Mouse (Mus musculus) hindbrain, embryonic 14.5 days (tissue): ENCODE results near the gene Gan. TPM values are rescaled to one million over a fixed set of nuclear protein-coding genes. Genes with fewer than 3 reads are reported as not detected.

ENCODE experiments used
- ATAC-seq: fragments of 200-750 bp; cut with Nextera tagmentation; 2 replicates; pipeline ENCODE4 v1.8.0; 2017; ENCODE audit warnings: moderate number of reproducible peaks, mild to moderate bottlenecking, moderate TSS enrichment, moderate library complexity; ENCODE audit not compliant: low FRiP score
- DNase-seq: peaks from one replicate; pipeline ENCODE4 v3.0.0-alpha.2; 2015; ENCODE audit warnings: low spot score
- H3K27ac ChIP-seq: fragments of 300-500 bp; sonication (generic); 2 replicates; pipeline ENCODE4 v1.5.1; 2014; ENCODE audit warnings: mild to moderate bottlenecking, moderate library complexity
- H3K27me3 ChIP-seq: fragments of 300-500 bp; sonication (generic); 2 replicates; pipeline ENCODE4 v1.6.1; 2014; ENCODE audit warnings: mild to moderate bottlenecking, low read length, mixed read lengths; ENCODE audit not compliant: control insufficient read depth, insufficient read depth
- H3K36me3 ChIP-seq: fragments of 300-500 bp; sonication (generic); replicated peaks from 2 replicates; pipeline ENCODE4 v1.6.1; 2014; ENCODE audit not compliant: control insufficient read depth, insufficient read depth
- H3K4me1 ChIP-seq: fragments of 300-500 bp; sonication (generic); replicated peaks from 2 replicates; pipeline ENCODE4 v1.6.1; 2014; ENCODE audit warnings: antibody characterized with exemption, low read length, mixed read lengths; ENCODE audit not compliant: control insufficient read depth, insufficient read depth
- H3K4me2 ChIP-seq: fragments of 300-500 bp; sonication (generic); replicated peaks from 2 replicates; pipeline ENCODE4 v1.6.1; 2014; ENCODE audit warnings: mild to moderate bottlenecking, moderate library complexity
- H3K4me3 ChIP-seq: fragments of 300-500 bp; sonication (generic); replicated peaks from 2 replicates; pipeline ENCODE4 v1.5.1; 2014; ENCODE audit warnings: mild to moderate bottlenecking, low read length
- H3K9ac ChIP-seq: fragments of 300-500 bp; sonication (generic); 2 replicates; pipeline ENCODE4 v1.6.1; 2014
- H3K9me3 ChIP-seq: fragments of 300-500 bp; sonication (generic); 2 replicates; pipeline ENCODE4 v1.6.1; 2016; ENCODE audit warnings: low read length; ENCODE audit not compliant: control insufficient read depth
- WGBS: fragments of 180-500 bp; shearing (Covaris S2); extraction: QIAGEN DNeasy Blood & Tissue Kit; methylation state at CpG from one replicate; pipeline ENCODE4 v1.1.7; 2014; 5-methylcytosine and 5-hydroxymethylcytosine counted together
- polyA plus RNA-seq: library from polyadenylated mRNA; unstranded; fragments of >200 nt; fragmentation: Nextera tagmentation; extraction: Ambion mirVana; gene quantifications from 2 replicates; pipeline ENCODE4 v1.2.1, GENCODE M21; 2014

The Gan gene
- polyA plus RNA-seq, 1 experiment from 2014 or later, result 4.7 TPM

DNA sequence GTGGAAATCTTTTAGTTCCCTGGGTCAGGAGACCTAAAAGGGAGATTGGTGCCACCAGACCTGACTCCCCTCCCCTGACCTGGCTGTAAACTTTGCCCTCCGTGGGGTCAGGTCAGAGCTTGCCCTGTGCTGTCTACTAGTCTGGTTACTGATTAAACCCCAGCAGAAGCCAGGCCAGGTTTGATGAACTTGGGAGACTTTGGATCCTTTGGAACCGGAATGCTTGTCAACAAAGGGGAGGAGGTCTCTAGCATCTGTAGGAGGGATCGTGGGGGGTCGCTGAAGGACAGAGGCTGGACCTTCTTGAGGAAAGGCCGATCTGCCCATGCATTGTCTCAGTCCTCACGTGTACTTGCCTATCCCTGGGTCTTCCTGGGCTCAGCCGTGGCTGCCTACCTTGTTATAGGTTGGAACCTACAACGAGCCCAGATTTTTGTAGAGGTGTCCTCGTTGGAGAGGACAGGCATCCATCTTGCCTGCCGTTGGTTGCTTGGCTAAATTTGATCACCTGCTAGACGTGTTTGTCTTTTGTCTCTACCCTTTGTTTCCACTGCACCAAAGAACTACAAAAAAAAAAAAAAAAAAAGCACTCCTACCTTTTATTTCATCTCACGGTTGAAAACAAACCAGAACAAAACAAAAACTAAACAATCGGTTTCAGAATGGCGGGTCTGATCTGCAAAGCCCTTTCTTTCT is 102.4 kb downstream of the Gan start:
- H3K36me3 ChIP-seq, result no peaks in the 10 kb centered on the region
- DNase-seq (peak; percentile 32), ATAC-seq (no peak)
- peak overlapping the region; percentile 99 for H3K9ac ChIP-seq
- 9% methylated on average over 14 of the region's 14 CpGs for WGBS
- H3K27me3 ChIP-seq, result no peaks in the 10 kb centered on the region
- peaks cover 48% of the 10 kb centered on the region for H3K4me1 ChIP-seq
- H3K4me2 ChIP-seq, result peak overlapping the region; percentile 94
- H3K27ac ChIP-seq, result peak overlapping the region; percentile 95
- H3K4me3 ChIP-seq, result peak overlapping the region; percentile 99
- no peaks in the 10 kb centered on the region for H3K9me3 ChIP-seq

DNA sequence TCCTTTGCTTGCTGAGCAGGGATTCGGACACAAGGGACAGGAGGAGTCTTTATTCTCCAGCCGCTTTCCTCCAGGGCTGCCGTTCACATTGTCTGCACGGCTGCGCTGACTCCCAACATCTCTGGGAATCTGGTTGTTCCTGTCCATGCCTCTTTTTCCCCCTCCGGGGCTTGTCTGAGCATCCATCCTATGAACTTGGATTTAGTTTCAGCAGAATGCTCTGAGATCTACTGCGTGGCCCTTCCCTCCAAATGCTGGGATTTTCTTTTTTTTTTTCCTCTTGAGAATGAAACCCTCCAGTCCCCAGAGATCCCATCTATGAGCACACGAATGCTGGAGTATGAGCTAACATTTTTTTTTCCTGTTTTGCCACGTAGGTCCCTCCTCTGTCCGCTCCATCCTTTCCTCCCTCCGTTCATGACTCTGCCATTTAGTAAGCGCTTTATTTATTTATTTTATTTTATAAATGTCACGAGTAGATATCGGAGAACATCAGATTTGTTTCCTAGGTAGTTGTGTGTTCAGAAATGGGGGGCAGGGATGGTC is 103.1 kb downstream of the Gan start:
- 18% methylated on average over 14 of the region's 14 CpGs for WGBS
- peak overlapping the region; percentile 99 for H3K9ac ChIP-seq
- H3K9me3 ChIP-seq, result no peaks in the 10 kb centered on the region
- ATAC-seq (no peak), DNase-seq (peak; percentile 53)
- no peaks in the 10 kb centered on the region for H3K36me3 ChIP-seq
- H3K27ac ChIP-seq, result peak overlapping the region; percentile 95
- peaks cover 48% of the 10 kb centered on the region for H3K4me1 ChIP-seq
- H3K27me3 ChIP-seq, result no peaks in the 10 kb centered on the region
- peak overlapping the region; percentile 99 for H3K4me3 ChIP-seq
- peak overlapping the region; percentile 94 for H3K4me2 ChIP-seq

DNA sequence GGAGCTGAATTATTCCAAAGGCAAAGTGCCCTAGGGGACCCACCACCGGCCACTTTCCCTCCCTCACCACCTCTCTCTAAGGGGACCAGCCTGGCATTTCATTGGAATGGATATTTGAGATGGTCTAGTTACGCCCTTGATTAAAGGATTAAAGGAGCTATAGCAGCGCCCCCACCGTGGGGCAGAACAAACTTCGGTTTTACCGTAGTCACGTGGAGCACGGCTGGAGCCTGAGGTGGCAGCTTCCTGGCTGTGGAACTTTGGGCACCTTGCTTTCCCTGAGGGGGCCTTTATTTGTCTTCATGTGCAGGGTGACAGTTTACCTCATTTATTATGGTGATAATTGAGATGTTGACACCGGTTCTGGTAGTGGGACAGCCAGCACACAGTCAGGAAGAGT is 103.8 kb downstream of the Gan start:
- ATAC-seq (no peak), DNase-seq (no peak)
- Histone ChIP-seq H3K9ac (peak overlapping the region; percentile 99), H3K4me1 (peaks cover 48% of the 10 kb centered on the region), H3K27ac (peak overlapping the region; percentile 95; the same call in 1 of the 2 replicates), H3K27me3 (no peaks in the 10 kb centered on the region), H3K36me3 (no peaks in the 10 kb centered on the region), H3K9me3 (no peaks in the 10 kb centered on the region), H3K4me3 (peak overlapping the region; percentile 99), H3K4me2 (peak overlapping the region; percentile 94)
- WGBS, result 15% methylated on average over 9 of the region's 9 CpGs

DNA sequence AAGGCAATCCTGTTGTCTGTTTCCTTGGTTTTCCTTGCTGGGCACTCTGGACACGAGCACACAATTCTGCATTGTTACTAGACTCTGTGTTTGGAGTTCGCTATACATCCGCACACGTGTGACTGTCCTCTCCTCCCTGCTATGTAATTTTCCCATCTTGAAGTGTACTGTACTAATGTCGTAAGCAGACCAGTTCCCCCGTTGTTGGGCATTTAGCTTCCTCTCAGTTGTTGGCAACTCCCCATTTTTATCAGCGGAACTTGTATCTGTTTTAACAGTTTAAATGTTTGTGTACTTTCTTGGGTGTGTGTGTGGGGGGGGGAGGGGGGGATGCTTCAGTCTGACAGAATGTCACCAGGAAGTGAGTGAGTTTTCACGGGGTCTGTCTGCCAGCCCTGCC is 104.8 kb downstream of the Gan start:
- Histone ChIP-seq H3K9ac (no peak overlapping the region), H3K27me3 (no peaks in the 10 kb centered on the region), H3K4me1 (peaks cover 48% of the 10 kb centered on the region), H3K9me3 (no peaks in the 10 kb centered on the region), H3K36me3 (no peaks in the 10 kb centered on the region), H3K4me2 (no peak overlapping the region; the same call in 1 of the 2 replicates), H3K4me3 (no peak overlapping the region), H3K27ac (no peak overlapping the region)
- WGBS, result 69% methylated on average over 8 of the region's 8 CpGs
- no peak for ATAC-seq
- DNase-seq, result no peak

DNA sequence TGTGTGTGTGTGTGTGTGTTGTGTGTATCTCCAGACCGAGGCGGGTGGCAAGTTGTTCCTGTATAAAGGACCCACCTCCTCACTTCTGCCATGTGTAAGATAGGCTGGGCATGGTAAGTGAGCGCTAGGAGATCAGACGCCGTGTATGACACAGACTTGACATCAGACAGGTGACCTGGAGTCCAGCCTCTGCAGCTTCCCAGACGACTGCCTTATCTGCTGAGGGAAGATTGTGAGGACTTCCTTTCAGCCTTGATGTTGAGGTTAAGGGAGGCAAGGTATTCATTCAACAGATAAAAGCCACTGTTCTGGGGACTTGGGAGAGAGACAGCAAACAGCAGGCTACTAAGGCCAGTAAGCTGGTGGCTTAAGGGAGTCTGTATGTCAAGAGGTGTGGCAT is 105.5 kb downstream of the Gan start:
- no peak overlapping the region for H3K27ac ChIP-seq
- no peak overlapping the region for H3K4me3 ChIP-seq
- peaks cover 48% of the 10 kb centered on the region for H3K4me1 ChIP-seq
- H3K27me3 ChIP-seq, result no peaks in the 10 kb centered on the region
- WGBS, result 62% methylated on average over 6 of the region's 6 CpGs
- no peak overlapping the region for H3K9ac ChIP-seq
- H3K9me3 ChIP-seq, result no peaks in the 10 kb centered on the region
- H3K36me3 ChIP-seq, result no peaks in the 10 kb centered on the region
- no peak overlapping the region for H3K4me2 ChIP-seq
- ATAC-seq (no peak), DNase-seq (no peak)

DNA sequence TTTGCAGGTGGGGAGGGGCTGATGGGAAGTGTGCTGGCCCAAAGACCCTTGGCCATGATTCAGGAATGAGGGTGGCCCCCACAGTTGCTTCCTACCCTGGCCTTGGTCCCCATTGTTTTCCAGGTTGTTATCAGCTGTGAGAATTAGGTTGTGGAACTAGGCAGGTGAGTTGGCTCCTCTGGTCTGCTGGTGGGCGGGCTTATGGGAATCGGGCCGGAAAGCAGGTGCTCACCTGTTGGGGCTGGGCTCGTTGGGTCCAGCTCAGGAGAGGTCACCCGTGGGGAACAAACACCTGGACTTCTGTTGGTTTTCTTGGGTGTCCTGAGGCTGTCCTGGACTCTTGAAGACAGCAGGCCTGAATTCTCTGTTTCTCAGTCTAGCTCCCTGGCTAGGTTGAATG is 107.1 kb downstream of the Gan start:
- DNase-seq, result no peak

More for the DNA sequence above, 107.1 kb downstream of the Gan start:
- 88% methylated on average over 5 of the region's 5 CpGs for WGBS
- H3K9me3 ChIP-seq, result no peaks in the 10 kb centered on the region
- no peak overlapping the region for H3K9ac ChIP-seq
- H3K27me3 ChIP-seq, result no peaks in the 10 kb centered on the region
- no peak overlapping the region for H3K4me2 ChIP-seq
- no peak overlapping the region for H3K27ac ChIP-seq
- H3K4me3 ChIP-seq, result no peak overlapping the region
- ATAC-seq, result no peak
- peaks cover 35% of the 10 kb centered on the region for H3K4me1 ChIP-seq
- H3K36me3 ChIP-seq, result no peaks in the 10 kb centered on the region

Other genes starting within 250 kb of the Gan start
- 36.0 and 36.3 TPM in 2 replicates for gene Cmc2, start 236.7 kb upstream of the Gan start, polyA plus RNA-seq
- 8.6 and 9.7 TPM in 2 replicates for gene Cenpn, start 236.4 kb upstream of the Gan start, polyA plus RNA-seq
- gene Atmin, start 214.7 kb upstream of the Gan start, polyA plus RNA-seq, result 26.2 and 28.3 TPM in 2 replicates
- 5.5 and 6.1 TPM in 2 replicates for gene 1700030J22Rik, start 179.2 kb upstream of the Gan start, polyA plus RNA-seq
- gene Gcsh, start 164.6 kb upstream of the Gan start, polyA plus RNA-seq, result 105 and 108 TPM in 2 replicates
- gene Pkd1l2, start 75.7 kb upstream of the Gan start, polyA plus RNA-seq, result 0.05 and 0.12 TPM in 2 replicates
- gene Bco1, start 62.3 kb upstream of the Gan start, polyA plus RNA-seq, result 0.17 and 0.25 TPM in 2 replicates
- 131 and 143 TPM in 2 replicates for gene Cmip, start 98.9 kb downstream of the Gan start, polyA plus RNA-seq